Mouse (Mus musculus) embryo, embryonic 11 days (tissue): Measurements from ENCODE around the gene Fndc3b.

Experiments used
- DNase-seq: peaks from one replicate; pipeline ENCODE4 v3.0.0-alpha.2; 2015

Gene Fndc3b

DNA sequence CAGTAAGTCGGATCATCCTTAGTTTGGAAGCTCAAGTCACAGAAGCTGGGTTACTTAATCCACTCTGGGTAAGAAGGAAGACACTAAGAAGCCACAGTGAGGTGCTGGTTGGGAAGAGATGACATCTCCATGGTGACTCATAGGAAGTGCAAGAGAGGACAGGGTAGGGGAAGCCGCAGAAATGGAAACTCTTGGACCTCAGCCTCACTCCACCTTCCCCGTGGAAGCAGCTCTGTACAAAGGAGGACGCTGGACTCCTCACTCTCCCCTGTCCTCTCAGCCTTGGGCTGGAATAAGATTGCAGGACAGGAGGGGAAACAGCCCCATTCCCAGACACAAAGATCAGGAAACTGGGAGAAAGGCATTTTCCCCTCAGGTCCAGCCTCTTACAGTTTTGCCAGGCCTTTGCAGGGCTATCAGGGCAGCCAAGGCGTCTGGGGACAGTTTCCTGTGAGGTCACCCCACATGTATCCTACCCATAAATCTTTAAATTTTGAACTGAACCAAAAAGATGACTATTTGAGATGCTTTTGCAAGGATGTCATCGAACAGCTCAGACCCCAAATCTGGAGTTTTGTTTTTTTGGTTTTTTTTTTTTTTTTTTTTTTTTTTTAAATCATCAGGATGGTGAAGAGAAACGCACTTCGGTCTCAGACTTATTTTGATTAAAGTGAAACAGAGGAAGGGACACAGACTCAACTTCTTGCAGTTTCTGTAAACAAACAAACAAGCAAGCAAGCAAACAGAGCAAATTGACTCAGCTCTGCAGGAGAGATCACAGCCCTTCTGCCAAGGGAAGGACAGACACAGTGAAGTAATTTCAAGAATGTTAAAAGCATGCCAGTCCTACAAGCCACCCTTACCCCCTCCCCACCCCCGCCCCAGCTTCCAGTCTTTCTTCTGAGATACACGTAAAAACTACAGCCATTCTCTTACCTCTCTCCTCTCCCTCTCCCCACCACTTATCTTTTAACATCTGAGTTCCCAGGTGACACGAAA lies 126.2 kb downstream of the Fndc3b start:
- no peak for DNase-seq

GRCm38 (mm10) chr3:27581931-27582840 lies 128.9 kb downstream of the Fndc3b start:
- no peak for DNase-seq

DNA sequence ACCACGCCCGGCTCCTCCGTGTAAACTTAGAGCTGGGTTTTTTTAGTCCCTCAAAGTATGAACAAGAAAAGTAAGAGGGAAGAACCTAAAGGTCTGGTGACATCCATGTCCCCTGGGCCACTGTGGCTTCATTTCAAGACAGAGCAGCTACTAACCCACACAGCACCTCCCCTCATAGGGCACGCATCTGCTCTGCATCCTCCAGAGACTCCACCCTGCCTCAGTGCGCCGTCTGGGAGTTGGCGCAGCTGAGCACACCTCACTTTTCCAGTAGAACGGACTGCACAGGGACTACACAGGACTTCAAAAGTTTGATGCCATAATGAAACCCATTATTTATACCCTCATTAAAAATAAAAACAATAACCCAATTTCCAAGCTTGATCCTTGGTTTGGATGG lies 130.2 kb downstream of the Fndc3b start:
- no peak for DNase-seq

- DNase-seq, result no peak
Measured at GRCm38 (mm10) chr3:27579894-27580613, 131.1 kb downstream of the Fndc3b start.

DNA sequence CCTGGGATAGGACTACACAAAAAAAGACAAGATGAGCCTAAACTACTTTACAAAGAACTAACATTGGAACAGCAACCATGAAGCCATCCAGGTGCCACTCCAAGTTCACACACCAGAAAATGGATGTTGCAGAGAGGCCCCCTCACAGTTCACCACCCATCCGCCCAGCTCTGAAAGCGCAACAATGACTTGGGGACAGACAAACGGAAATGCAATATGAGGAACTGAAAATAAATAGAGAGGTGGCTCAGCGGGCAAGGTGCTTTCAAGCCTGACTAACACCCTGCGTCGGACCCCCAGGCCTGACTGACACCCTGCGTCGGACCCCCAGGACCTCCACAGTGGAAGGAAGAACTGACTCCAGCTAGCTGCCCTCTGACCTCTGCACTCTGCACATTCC lies 131.9 kb downstream of the Fndc3b start:
- DNase-seq, result no peak

DNA sequence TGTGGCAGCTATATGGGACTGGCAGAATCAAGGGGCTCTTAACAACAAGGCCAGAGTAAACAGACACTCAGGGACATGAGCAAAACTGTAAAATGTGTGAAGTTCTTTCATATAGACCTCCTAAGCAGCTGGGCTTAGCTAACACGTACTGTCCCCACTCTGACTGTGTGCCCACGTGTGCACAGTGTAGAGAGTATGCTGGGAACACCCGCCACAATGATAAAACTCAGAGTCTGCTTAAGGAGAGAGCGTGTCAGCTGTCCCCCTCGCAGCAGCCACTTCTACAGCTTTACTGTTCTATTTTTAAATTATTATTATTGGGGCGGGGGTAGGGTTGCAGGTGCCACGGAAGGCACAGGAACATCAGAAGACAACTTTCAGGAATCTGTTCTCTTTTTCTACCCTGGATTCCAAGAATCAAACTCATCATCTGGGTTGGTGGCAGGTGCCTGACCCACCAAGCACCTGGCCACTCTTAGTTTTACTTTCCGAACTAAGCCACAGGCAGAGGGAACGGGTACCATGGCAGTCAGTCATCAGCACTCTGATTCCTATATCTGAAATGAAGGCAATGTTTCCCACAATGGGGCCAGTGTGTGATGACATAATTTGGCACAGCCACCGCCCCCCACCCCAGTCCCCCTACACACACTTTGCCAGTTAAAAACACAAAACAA lies 133.6 kb downstream of the Fndc3b start:
- no peak for DNase-seq

DNA sequence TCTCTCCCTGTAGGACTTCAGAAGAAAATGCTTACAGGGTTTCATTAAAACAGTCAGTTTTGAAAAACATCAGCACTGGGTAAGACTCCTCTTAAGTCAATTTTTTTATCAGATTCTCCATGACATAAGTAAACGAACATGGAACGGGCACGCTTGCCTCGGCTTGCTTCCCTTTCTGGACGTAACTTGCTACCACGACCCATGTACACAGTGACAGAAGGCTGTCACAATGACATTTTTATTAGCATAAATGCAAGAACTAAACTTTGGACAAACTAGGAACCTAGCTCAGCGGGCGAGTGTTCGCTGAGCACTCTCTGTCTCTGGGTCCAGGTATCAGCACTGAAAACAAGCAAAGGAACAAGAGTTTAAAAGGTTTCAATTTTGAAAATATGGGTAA lies 136.9 kb downstream of the Fndc3b start:
- DNase-seq, result no peak

DNA sequence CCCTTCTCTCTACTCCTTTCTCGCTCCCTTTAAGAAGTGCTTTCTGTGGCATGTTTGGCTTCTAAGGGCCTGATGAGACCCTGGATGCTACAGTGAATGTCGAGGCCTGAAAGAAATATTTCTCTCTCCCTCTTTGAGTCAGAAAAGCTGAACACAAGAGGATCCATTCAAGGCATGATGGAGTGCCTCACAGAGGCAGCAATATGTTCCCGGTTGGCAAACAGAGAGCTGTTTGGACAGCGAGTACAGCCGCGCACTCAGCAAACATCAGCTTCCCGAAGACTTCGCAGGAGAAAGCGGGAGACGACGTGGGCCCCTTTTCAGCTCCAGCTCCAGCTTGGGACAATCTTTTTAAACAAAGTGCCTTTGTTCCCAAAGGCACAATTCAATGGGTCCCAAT lies 137.6 kb downstream of the Fndc3b start:
- peak; percentile 50 for DNase-seq

DNA sequence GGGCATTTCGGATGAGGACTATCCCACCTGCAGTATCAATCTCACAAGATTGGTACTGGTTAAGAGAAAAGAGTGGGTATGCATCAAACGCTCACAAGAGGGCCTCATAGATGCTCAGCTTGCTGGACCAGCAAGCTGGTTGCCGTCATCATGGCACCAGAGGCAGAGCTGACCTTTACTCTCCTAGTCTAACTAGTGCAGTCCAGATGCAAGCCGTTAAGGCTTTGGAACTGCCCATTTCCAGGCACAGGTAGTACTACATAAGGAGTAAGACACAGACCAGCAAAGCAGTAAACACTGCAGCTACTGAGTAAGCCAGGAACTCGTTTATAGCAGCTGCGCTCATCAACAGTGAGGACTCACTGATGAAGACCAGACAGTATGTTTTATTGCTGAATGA lies 138.8 kb downstream of the Fndc3b start:
- peak; percentile 56 for DNase-seq

DNA sequence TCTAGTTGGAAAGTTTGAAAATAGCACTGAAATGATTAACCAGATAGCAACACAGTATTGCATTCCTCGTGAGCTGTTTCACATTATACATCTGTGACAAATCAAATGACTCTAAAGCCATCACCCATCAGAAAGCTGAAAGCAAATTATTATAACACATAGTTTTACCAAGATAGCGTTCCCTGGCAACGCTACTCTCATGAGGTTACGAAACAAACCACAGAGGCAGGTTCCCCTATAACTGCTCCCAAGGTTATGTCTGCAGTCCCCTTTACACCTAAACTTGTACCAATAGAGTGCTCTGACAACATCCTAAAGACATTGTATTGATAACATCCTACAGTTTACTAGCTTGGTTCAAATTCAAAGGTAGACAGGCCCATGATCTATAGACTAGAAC lies 145.8 kb downstream of the Fndc3b start:
- DNase-seq, result no peak

- no peak for DNase-seq
Measured at GRCm38 (mm10) chr3:27563047-27563624, 148.0 kb downstream of the Fndc3b start.

- no peak for DNase-seq
Measured at GRCm38 (mm10) chr3:27562476-27562875, 148.6 kb downstream of the Fndc3b start.

DNA sequence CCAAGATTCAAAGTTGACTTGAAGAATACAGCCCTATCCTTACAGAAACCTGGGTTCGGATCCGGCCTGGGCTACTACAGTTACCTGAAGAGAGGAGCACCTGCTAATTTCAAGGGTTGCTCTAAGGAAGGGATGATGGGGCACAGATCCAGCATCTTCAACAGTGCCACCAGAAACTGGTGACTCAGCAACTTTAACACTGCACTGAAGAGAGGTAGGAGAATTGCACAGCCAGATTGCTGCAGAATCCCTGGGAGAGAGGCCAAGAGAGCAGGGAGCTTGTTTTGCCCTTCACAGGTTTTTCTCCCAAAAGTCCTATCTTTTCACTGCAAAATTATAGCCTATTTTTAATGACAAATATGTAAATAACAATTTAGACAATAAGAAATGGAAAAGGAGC lies 149.2 kb downstream of the Fndc3b start:
- DNase-seq, result no peak

DNA sequence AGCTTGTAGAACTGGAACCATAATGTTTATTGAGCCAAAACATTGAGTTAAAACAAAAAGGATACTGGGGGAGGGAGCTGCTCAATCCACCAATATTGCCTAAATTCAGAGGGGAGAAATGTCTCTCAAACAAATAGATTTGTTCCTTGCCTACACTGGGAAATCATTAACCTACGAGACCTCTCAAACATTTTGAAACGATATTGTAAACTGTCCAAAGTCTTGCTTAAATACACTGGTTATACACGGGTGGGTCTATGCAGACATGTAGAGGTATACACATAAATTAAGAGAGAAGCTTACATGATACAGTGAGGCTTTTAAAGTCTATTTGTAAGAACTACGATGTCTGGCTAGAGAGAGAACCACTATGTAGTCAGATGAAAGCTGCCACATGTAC lies 151.8 kb downstream of the Fndc3b start:
- DNase-seq, result no peak

GRCm38 (mm10) chr3:27557100-27558004 lies 153.8 kb downstream of the Fndc3b start:
- DNase-seq, result no peak

- no peak for DNase-seq
Measured at GRCm38 (mm10) chr3:27555401-27555940, 155.6 kb downstream of the Fndc3b start.

- DNase-seq, result no peak
Measured at GRCm38 (mm10) chr3:27554325-27554724, 156.8 kb downstream of the Fndc3b start.

- DNase-seq, result no peak
Measured at GRCm38 (mm10) chr3:27553781-27554180, 157.3 kb downstream of the Fndc3b start.

- no peak for DNase-seq
Measured at GRCm38 (mm10) chr3:27551005-27551404, 160.1 kb downstream of the Fndc3b start.

DNA sequence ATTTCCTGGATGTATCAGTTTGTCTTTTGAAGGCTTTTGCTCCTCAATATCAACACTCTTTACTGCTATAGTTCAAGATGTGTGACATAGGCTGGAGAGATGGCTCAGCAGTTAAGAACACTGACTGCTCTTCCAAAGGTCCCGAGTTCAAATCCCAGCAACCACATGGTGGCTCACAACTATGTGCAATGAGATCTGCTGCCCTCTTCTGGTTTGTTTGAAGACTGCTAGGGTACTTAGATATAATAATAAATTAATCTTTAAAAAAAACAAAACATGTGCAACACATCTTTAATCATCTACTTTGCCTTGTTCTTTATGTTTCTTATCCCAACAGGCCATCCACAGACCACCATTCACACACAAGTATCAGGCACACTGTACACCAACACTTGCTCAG lies 160.7 kb downstream of the Fndc3b start:
- no peak for DNase-seq

- DNase-seq, result no peak
Measured at GRCm38 (mm10) chr3:27545651-27546050, 165.5 kb downstream of the Fndc3b start.
